Mouse (Mus musculus) C2C12 (cell line): ENCODE data around the gene Zfp316.

Experiments
- CTCF ChIP-seq: IDR thresholded peaks from one replicate; pipeline ENCODE4 v1.5.1; 2011; ENCODE audit not compliant: control insufficient read depth, insufficient read depth, insufficient read length
- MYOD1 ChIP-seq: IDR thresholded peaks from one replicate; pipeline ENCODE4 v1.6.1; 2011; ENCODE audit warnings: low read depth; ENCODE audit not compliant: control insufficient read depth, insufficient read length

GRCm38 (mm10) chr5:143294862-143295261 is 25.0 kb upstream of the Zfp316 start:
- TF ChIP-seq CTCF (no peak), MYOD1 (no peak)
